Mouse (Mus musculus): ENCODE measurements at regions not wholly inside any gene's neighbourhood (a gene's known extent, or its start where the extent isn't known, plus 50 kb on each side); places are given as distances from the start of the nearest gene placed in this dataset.

DNA sequence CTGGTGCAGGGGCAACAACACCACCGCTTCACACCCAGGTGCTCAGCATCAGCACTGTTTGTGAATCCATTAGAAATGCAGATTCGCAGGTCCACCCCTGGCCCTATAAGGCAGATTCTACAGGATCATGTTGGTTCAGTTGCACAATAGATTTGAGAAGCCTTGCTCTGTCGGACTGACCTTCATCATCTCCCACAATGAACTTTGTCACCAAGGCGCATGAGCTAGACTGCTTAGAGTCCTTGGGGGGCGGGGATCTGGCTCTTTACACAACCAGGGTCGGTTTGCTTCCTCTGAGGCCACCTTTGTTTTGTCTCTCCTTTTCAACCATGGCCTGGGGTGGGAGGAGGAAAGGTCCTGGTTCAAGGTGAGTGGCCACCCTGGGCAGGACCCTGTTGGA is 209.7 kb downstream of the Igsf11 start:
- H3K4me1 ChIP-seq (ENCODE audit: control insufficient read depth, insufficient read depth, low read length): 0 out of 2 replicates have a peak, but pooled peaks cover 2% of the 10 kb centered on the region
- H3K4me2 ChIP-seq (ENCODE audit: low read length): no peak overlapping the region
- WGBS: 51% methylated on average over 6 of the region's 6 CpGs

GRCm38 (mm10) chr16:39103360-39104095 is 211.1 kb downstream of the Igsf11 start:
- ATAC-seq: peak; percentile 75
- Histone ChIP-seq H3K27ac (ENCODE audit: low read length) (0 out of 2 replicates have a peak overlapping the region, but pooled peaks have one; percentile 5), H3K36me3 (ENCODE audit: control insufficient read depth, insufficient read depth, low read length) (no peaks in the 10 kb centered on the region), H3K27me3 (ENCODE audit: control insufficient read depth, insufficient read depth, low read depth, low read length) (no peaks in the 10 kb centered on the region), H3K9ac (ENCODE audit: low read depth, low read length) (no peak overlapping the region), H3K4me3 (ENCODE audit: low read depth, low read length) (no peak overlapping the region), H3K4me2 (ENCODE audit: low read length) (0 out of 2 replicates have a peak overlapping the region, but pooled peaks have one; percentile 8), H3K9me3 (replicated peaks; ENCODE audit: control insufficient read depth, low read length, poor library complexity, severe bottlenecking) (no peaks in the 10 kb centered on the region), H3K4me1 (ENCODE audit: control insufficient read depth, insufficient read depth, low read length) (0 out of 2 replicates have a peak, but pooled peaks cover 2% of the 10 kb centered on the region)
- WGBS: 34% methylated on average over 9 of the region's 9 CpGs

More for the DNA sequence above, 209.7 kb downstream of the Igsf11 start:
- H3K9ac ChIP-seq (ENCODE audit: low read depth, low read length): no peak overlapping the region
- no peak overlapping the region for H3K27ac ChIP-seq (ENCODE audit: low read length)
- no peak for ATAC-seq
- no peak overlapping the region for H3K4me3 ChIP-seq (ENCODE audit: low read depth, low read length)
- no peaks in the 10 kb centered on the region for H3K9me3 ChIP-seq (replicated peaks; ENCODE audit: control insufficient read depth, low read length, poor library complexity, severe bottlenecking)
- H3K36me3 ChIP-seq (ENCODE audit: control insufficient read depth, insufficient read depth, low read length): no peaks in the 10 kb centered on the region
- no peaks in the 10 kb centered on the region for H3K27me3 ChIP-seq (ENCODE audit: control insufficient read depth, insufficient read depth, low read depth, low read length)

DNA sequence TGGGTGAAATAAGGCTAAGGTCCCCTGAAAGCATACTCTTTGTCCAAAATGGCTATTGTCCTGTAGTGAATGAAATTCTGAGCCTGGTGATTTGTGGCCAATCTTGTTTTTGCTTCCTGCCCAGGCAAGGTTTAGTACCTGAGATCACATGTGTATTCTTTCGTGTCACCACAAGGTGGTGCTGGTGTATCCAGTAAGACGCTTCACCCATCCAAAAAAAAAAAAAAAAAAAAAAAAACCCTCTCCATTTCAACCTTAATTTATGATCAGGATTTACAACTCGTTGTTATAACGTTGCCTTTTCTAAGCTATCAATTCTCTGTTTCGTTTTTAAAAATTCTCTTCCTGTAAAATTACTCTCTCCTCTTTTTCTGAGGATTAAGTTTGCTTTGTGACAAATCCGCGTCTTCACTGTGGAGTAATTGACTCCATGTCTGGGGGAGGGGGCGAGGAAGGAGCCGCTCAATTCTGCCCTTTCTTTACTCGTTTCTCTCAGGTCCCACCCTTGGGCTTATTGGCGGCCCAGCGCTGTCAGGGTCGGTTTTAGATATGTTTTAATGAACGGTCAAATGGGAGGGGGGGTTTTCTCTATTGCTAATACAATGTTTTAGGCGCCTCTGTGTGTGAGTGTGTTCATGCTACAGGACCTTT is 217.0 kb downstream of the Igsf11 start:
- ATAC-seq: peak; percentile 88

DNA sequence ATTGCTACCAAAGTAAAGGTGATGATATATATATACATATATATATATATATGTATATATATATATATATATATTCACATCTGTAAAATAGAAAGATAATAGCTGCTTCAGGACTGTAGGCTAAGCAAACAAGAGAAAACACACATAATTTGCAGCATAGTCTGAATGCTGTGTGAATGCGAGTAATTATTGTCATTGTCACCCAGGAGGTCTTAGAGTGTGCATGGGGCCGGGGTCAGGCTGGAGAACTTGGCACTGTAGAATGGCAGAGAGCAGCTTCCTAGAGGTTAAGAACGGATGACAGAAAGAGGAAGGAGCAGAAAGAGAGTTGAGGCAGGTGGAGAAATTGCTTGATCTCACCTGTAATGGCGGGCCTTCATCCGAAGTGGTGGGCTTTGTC is 217.6 kb downstream of the Igsf11 start:
- H3K9me3 ChIP-seq (replicated peaks; ENCODE audit: control insufficient read depth, low read length, poor library complexity, severe bottlenecking): no peaks in the 10 kb centered on the region
- H3K36me3 ChIP-seq (ENCODE audit: control insufficient read depth, insufficient read depth, low read length): no peaks in the 10 kb centered on the region
- peak overlapping the region; percentile 76 for H3K4me2 ChIP-seq (ENCODE audit: low read length)
- H3K27me3 ChIP-seq (ENCODE audit: control insufficient read depth, insufficient read depth, low read depth, low read length): no peaks in the 10 kb centered on the region
- WGBS: 78% methylated on average over 5 of the region's 5 CpGs
- H3K9ac ChIP-seq (ENCODE audit: low read depth, low read length): no peak overlapping the region
- H3K27ac ChIP-seq (ENCODE audit: low read length): peak overlapping the region; percentile 84; the same call in 1 of the 2 replicates
- peaks cover 3% of the 10 kb centered on the region; the same call in 1 of the 2 replicates for H3K4me1 ChIP-seq (ENCODE audit: control insufficient read depth, insufficient read depth, low read length)
- H3K4me3 ChIP-seq (ENCODE audit: low read depth, low read length): peak overlapping the region; percentile 41; the same call in 1 of the 2 replicates
- ATAC-seq: peak; percentile 42; the same call in 1 of the 2 replicates

More for the DNA sequence above, 217.0 kb downstream of the Igsf11 start:
- H3K4me2 ChIP-seq (ENCODE audit: low read length): peak overlapping the region; percentile 76
- no peaks in the 10 kb centered on the region for H3K9me3 ChIP-seq (replicated peaks; ENCODE audit: control insufficient read depth, low read length, poor library complexity, severe bottlenecking)
- no peaks in the 10 kb centered on the region for H3K27me3 ChIP-seq (ENCODE audit: control insufficient read depth, insufficient read depth, low read depth, low read length)
- H3K9ac ChIP-seq (ENCODE audit: low read depth, low read length): peak overlapping the region; percentile 63
- H3K27ac ChIP-seq (ENCODE audit: low read length): peak overlapping the region; percentile 84
- H3K4me1 ChIP-seq (ENCODE audit: control insufficient read depth, insufficient read depth, low read length): peaks cover 3% of the 10 kb centered on the region; the same call in 1 of the 2 replicates
- peak overlapping the region; percentile 41 for H3K4me3 ChIP-seq (ENCODE audit: low read depth, low read length)
- WGBS: 8% methylated on average over 15 of the region's 15 CpGs
- H3K36me3 ChIP-seq (ENCODE audit: control insufficient read depth, insufficient read depth, low read length): no peaks in the 10 kb centered on the region

DNA sequence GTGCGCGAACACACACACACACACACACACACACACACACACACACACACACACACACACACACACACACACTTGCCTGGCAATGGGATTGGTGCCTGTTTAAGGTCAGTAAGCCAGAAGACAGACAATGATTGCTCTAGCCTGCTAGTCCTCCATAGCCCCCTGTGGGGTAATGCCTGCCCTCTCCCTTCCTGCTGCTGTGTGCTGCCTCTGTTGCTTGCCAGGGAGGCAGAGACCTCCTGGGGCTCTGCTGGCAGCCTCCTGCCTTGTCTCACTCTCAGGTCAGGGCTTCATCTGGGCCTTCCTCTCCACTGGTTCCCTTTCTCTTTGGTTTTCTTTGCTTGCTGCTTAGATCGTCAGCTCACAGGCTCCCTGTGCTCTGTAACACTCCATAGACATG is 225.6 kb downstream of the Igsf11 start:
- no peak for ATAC-seq
- Histone ChIP-seq H3K27me3 (ENCODE audit: control insufficient read depth, insufficient read depth, low read depth, low read length) (no peaks in the 10 kb centered on the region), H3K4me3 (ENCODE audit: low read depth, low read length) (no peak overlapping the region), H3K4me2 (ENCODE audit: low read length) (no peak overlapping the region), H3K9ac (ENCODE audit: low read depth, low read length) (no peak overlapping the region), H3K36me3 (ENCODE audit: control insufficient read depth, insufficient read depth, low read length) (no peaks in the 10 kb centered on the region), H3K4me1 (ENCODE audit: control insufficient read depth, insufficient read depth, low read length) (no peaks in the 10 kb centered on the region), H3K9me3 (replicated peaks; ENCODE audit: control insufficient read depth, low read length, poor library complexity, severe bottlenecking) (no peaks in the 10 kb centered on the region), H3K27ac (ENCODE audit: low read length) (no peak overlapping the region)
- 46% methylated on average over 3 of the region's 3 CpGs for WGBS

DNA sequence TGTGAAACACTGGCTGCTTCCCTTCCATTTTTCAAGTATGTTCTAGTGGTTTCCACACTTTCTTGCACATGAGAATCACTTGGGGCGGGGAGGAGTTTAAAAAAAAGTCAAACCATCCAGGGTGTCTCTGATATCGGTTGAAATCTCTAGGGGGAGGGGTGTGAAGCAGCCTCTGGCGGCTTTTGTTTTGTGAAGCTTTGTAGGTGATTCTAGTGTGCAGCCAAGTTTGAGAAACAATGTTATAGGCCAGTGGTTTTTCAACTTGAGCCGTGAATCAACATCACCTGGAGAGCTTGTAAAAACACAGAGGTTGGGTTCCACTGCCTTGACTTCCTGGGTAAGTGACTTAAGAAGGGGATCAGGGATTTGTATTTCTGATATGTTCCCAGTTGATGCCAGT is 227.3 kb downstream of the Igsf11 start:
- Histone ChIP-seq H3K4me1 (ENCODE audit: control insufficient read depth, insufficient read depth, low read length) (no peaks in the 10 kb centered on the region), H3K9ac (ENCODE audit: low read depth, low read length) (no peak overlapping the region), H3K36me3 (ENCODE audit: control insufficient read depth, insufficient read depth, low read length) (no peaks in the 10 kb centered on the region), H3K9me3 (replicated peaks; ENCODE audit: control insufficient read depth, low read length, poor library complexity, severe bottlenecking) (no peaks in the 10 kb centered on the region), H3K4me2 (ENCODE audit: low read length) (no peak overlapping the region), H3K27ac (ENCODE audit: low read length) (no peak overlapping the region), H3K4me3 (ENCODE audit: low read depth, low read length) (no peak overlapping the region), H3K27me3 (ENCODE audit: control insufficient read depth, insufficient read depth, low read depth, low read length) (no peaks in the 10 kb centered on the region)
- ATAC-seq: no peak
- 56% methylated on average over 4 of the region's 4 CpGs for WGBS

DNA sequence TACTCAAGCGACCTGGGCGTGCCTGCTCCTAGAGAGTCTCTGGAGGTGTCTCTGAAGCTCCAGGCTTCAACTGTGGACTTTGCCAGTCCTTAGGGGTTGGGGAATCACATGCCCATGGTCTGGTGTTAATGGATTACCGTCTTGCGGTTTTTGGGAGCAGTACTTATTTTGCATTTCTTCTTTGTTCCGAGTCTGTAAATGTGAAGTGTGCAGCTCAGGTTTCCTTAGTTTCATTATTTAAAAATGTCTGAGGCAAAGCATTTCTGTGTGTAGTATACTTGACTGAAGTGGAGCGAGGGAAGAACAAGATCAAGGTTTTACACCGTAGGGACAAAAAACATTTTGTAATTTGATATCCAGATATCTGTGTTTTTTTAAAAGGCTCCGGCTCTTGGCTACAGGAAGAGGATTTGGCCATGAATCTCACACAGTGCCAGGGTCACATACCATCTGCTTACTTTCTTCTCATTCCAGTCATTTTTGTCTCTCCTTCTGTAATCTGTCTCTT is 231.0 kb downstream of the Igsf11 start:
- H3K36me3 ChIP-seq (ENCODE audit: control insufficient read depth, insufficient read depth, low read length): no peaks in the 10 kb centered on the region
- no peak overlapping the region for H3K4me3 ChIP-seq (ENCODE audit: low read depth, low read length)
- H3K27ac ChIP-seq (ENCODE audit: low read length): no peak overlapping the region
- no peak for ATAC-seq
- H3K4me1 ChIP-seq (ENCODE audit: control insufficient read depth, insufficient read depth, low read length): no peaks in the 10 kb centered on the region
- 84% methylated on average over 8 of the region's 8 CpGs for WGBS
- H3K9me3 ChIP-seq (replicated peaks; ENCODE audit: control insufficient read depth, low read length, poor library complexity, severe bottlenecking): no peaks in the 10 kb centered on the region
- no peaks in the 10 kb centered on the region for H3K27me3 ChIP-seq (ENCODE audit: control insufficient read depth, insufficient read depth, low read depth, low read length)
- no peak overlapping the region for H3K9ac ChIP-seq (ENCODE audit: low read depth, low read length)
- H3K4me2 ChIP-seq (ENCODE audit: low read length): no peak overlapping the region

DNA sequence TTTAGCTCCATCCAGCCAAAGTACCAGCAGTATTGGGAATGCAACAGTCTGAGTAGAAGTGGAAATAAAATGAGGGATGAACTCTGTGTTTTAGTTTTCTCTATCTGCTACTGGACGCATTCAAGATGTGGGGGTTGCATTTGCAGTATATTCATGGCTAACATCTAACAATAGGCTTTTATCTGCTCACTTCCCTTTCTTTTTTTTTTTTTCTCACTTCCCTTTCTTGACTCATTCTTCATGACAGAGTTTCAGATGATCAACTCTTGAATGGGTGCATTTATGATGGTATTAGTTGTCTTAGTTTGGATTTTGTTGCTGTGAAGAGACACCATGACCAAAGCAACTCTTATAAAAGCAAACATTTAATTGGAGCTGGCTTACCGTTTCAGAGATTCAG is 240.0 kb downstream of the Igsf11 start:
- Histone ChIP-seq H3K27ac (ENCODE audit: low read length) (no peak overlapping the region), H3K4me2 (ENCODE audit: low read length) (no peak overlapping the region), H3K4me3 (ENCODE audit: low read depth, low read length) (no peak overlapping the region), H3K4me1 (ENCODE audit: control insufficient read depth, insufficient read depth, low read length) (no peaks in the 10 kb centered on the region), H3K9ac (ENCODE audit: low read depth, low read length) (no peak overlapping the region), H3K36me3 (ENCODE audit: control insufficient read depth, insufficient read depth, low read length) (no peaks in the 10 kb centered on the region), H3K27me3 (ENCODE audit: control insufficient read depth, insufficient read depth, low read depth, low read length) (no peaks in the 10 kb centered on the region), H3K9me3 (replicated peaks; ENCODE audit: control insufficient read depth, low read length, poor library complexity, severe bottlenecking) (no peaks in the 10 kb centered on the region)
- no peak for ATAC-seq
- 79% methylated on average over 2 of the region's 2 CpGs for WGBS

- WGBS: 53% methylated on average over 4 of the region's 4 CpGs
Observed at GRCm38 (mm10) chr16:39135777-39136176, 243.3 kb downstream of the Igsf11 start.

More at GRCm38 (mm10) chr16:39135777-39136176, 243.3 kb downstream of the Igsf11 start:
- Histone ChIP-seq H3K9me3 (replicated peaks; ENCODE audit: control insufficient read depth, low read length, poor library complexity, severe bottlenecking) (no peaks in the 10 kb centered on the region), H3K27ac (ENCODE audit: low read length) (no peak overlapping the region), H3K4me2 (ENCODE audit: low read length) (no peak overlapping the region), H3K4me3 (ENCODE audit: low read depth, low read length) (no peak overlapping the region), H3K27me3 (ENCODE audit: control insufficient read depth, insufficient read depth, low read depth, low read length) (no peaks in the 10 kb centered on the region), H3K36me3 (ENCODE audit: control insufficient read depth, insufficient read depth, low read length) (no peaks in the 10 kb centered on the region), H3K9ac (ENCODE audit: low read depth, low read length) (no peak overlapping the region), H3K4me1 (ENCODE audit: control insufficient read depth, insufficient read depth, low read length) (no peaks in the 10 kb centered on the region)
- ATAC-seq: no peak

Measured in midbrain, embryonic 16.5 days (tissue).